Mouse (Mus musculus): ENCODE results near the gene Utrn. TPM values are rescaled to one million over a fixed set of nuclear protein-coding genes. Genes with fewer than 3 reads are reported as not detected.

Utrn gene
- total and polyA plus RNA-seq, 3 experiments = 0.31 to 1.1 (median 0.67) TPM

- H3K4me2 ChIP-seq (ENCODE audit: insufficient read depth, low read depth, poor library complexity, severe bottlenecking) = no peak overlapping the region
- peaks cover 0 to 10% of the 10 kb centered on the region in 2 experiments; a peak in 1 of 4 replicates for H3K4me1 ChIP-seq (ENCODE audit: control insufficient read depth in 1 of 2, insufficient read depth in 2 of 2)
- H3K27me3 ChIP-seq (replicated peaks) = no peaks in the 10 kb centered on the region
- H3K9ac ChIP-seq (ENCODE audit: insufficient read depth, low read depth) = no peak overlapping the region
- no peak overlapping the region for H3K27ac ChIP-seq (ENCODE audit: insufficient read depth, low read depth)
- in situ Hi-C loops (cut with MboI; ENCODE audit: low pct_ligation_motif_present, low pct_unique_long_range_greater_than_20kb, low sequenced_read_pairs) = no loop called here
- no peak for DNase-seq (ENCODE audit: extremely low read depth)
- no peaks in the 10 kb centered on the region for H3K79me2 ChIP-seq (replicated peaks; ENCODE audit: control insufficient read depth, extremely low read depth, insufficient read depth, poor library complexity, severe bottlenecking)
- H3K4me3 ChIP-seq (replicated peaks in 1 of 3; ENCODE audit: low read depth in 2 of 3, low read length in 2 of 3, poor library complexity in 1 of 3) = no peak overlapping the region
- no peaks in the 10 kb centered on the region for H3K9me3 ChIP-seq (replicated peaks; ENCODE audit: low read length)
- dilution Hi-C loops (cut with MboI; ENCODE audit: extremely low pct_ligation_motif_present, extremely low pct_unique_long_range_greater_than_20kb, low sequenced_read_pairs) = no loop called here
- no peaks in the 10 kb centered on the region for H3K36me3 ChIP-seq (replicated peaks in 1 of 2; ENCODE audit: control insufficient read depth in 1 of 2, insufficient read depth in 1 of 2, low read length in 1 of 2)
- TF ChIP-seq NRF1 (IDR thresholded peaks at IDR 0.05; ENCODE audit: low read depth, low read length) = no peak
- TF ChIP-seq UBTF (IDR thresholded peaks at IDR 0.05; ENCODE audit: low read depth, low read length) = no peak
- TF ChIP-seq CHD1 (IDR thresholded peaks at IDR 0.05; ENCODE audit: low read depth, low read length) = no peak
- no peak for TF ChIP-seq NELFE (IDR thresholded peaks at IDR 0.05; ENCODE audit: low read depth, low read length)
- TF ChIP-seq EP300 (IDR thresholded peaks at IDR 0.05; ENCODE audit: low read length) = no peak
- TF ChIP-seq MYC (IDR thresholded peaks at IDR 0.05; ENCODE audit: low read depth, low read length) = no peak
- TF ChIP-seq CTCF (conservative IDR thresholded peaks at IDR 0.05 in 1 of 2, IDR thresholded peaks at IDR 0.05 in 1 of 2; ENCODE audit: low read depth in 2 of 2, low read length in 2 of 2) = no peak
Measured at GRCm38 (mm10) chr10:12798248-12798647, 70.9 kb downstream of the Utrn start.

- no peak overlapping the region for H3K9ac ChIP-seq (ENCODE audit: insufficient read depth, low read depth)
- DNase-seq (ENCODE audit: extremely low read depth) = no peak
- dilution Hi-C loops (cut with MboI; ENCODE audit: extremely low pct_ligation_motif_present, extremely low pct_unique_long_range_greater_than_20kb, low sequenced_read_pairs) (no loop called here), in situ Hi-C loops (cut with MboI; ENCODE audit: low pct_ligation_motif_present, low pct_unique_long_range_greater_than_20kb, low sequenced_read_pairs) (no loop called here)
- H3K4me2 ChIP-seq (ENCODE audit: insufficient read depth, low read depth, poor library complexity, severe bottlenecking) = no peak overlapping the region
- H3K4me3 ChIP-seq (replicated peaks in 1 of 3; ENCODE audit: low read depth in 2 of 3, low read length in 2 of 3, poor library complexity in 1 of 3) = no peak overlapping the region
- H3K27me3 ChIP-seq (replicated peaks) = no peaks in the 10 kb centered on the region
- H3K27ac ChIP-seq (ENCODE audit: insufficient read depth, low read depth) = no peak overlapping the region
- peaks cover 0 to 10% of the 10 kb centered on the region in 2 experiments; a peak in 1 of 4 replicates for H3K4me1 ChIP-seq (ENCODE audit: control insufficient read depth in 1 of 2, insufficient read depth in 2 of 2)
- H3K9me3 ChIP-seq (replicated peaks; ENCODE audit: low read length) = no peaks in the 10 kb centered on the region
- no peaks in the 10 kb centered on the region for H3K79me2 ChIP-seq (replicated peaks; ENCODE audit: control insufficient read depth, extremely low read depth, insufficient read depth, poor library complexity, severe bottlenecking)
- no peaks in the 10 kb centered on the region for H3K36me3 ChIP-seq (replicated peaks in 1 of 2; ENCODE audit: control insufficient read depth in 1 of 2, insufficient read depth in 1 of 2, low read length in 1 of 2)
- no peak for TF ChIP-seq NRF1 (IDR thresholded peaks at IDR 0.05; ENCODE audit: low read depth, low read length)
- no peak for TF ChIP-seq POLR2A (IDR thresholded peaks at IDR 0.05; ENCODE audit: low read depth, low read length)
- no peak for TF ChIP-seq IRF4 (IDR thresholded peaks at IDR 0.05; ENCODE audit: low read depth, low read length)
- no peak for TF ChIP-seq CTCF (conservative IDR thresholded peaks at IDR 0.05 in 1 of 2, IDR thresholded peaks at IDR 0.05 in 1 of 2; ENCODE audit: low read depth in 2 of 2, low read length in 2 of 2)
- TF ChIP-seq ZNF384 (IDR thresholded peaks at IDR 0.05; ENCODE audit: low read depth, low read length) = no peak
- no peak for TF ChIP-seq USF1 (IDR thresholded peaks at IDR 0.05; ENCODE audit: low read depth, low read length)
- TF ChIP-seq BHLHE40 (IDR thresholded peaks at IDR 0.05; ENCODE audit: low read depth, low read length) = no peak
- TF ChIP-seq JUND (conservative IDR thresholded peaks at IDR 0.05; ENCODE audit: low read depth, low read length) = no peak
- no peak for TF ChIP-seq MXI1 (IDR thresholded peaks at IDR 0.05; ENCODE audit: low read depth, low read length)
- no peak for TF ChIP-seq UBTF (IDR thresholded peaks at IDR 0.05; ENCODE audit: low read depth, low read length)
- no peak for TF ChIP-seq MEF2A (IDR thresholded peaks at IDR 0.05; ENCODE audit: borderline replicate concordance, low read depth, low read length)
- TF ChIP-seq ELF1 (IDR thresholded peaks at IDR 0.05; ENCODE audit: low read depth, low read length) = no peak
- no peak for TF ChIP-seq SIN3A (IDR thresholded peaks at IDR 0.05; ENCODE audit: low read length)
- TF ChIP-seq SMC3 (IDR thresholded peaks at IDR 0.05; ENCODE audit: low read depth, low read length) = no peak
Measured at GRCm38 (mm10) chr10:12796510-12796840, 72.7 kb downstream of the Utrn start.
